In the genomic region with DNA sequence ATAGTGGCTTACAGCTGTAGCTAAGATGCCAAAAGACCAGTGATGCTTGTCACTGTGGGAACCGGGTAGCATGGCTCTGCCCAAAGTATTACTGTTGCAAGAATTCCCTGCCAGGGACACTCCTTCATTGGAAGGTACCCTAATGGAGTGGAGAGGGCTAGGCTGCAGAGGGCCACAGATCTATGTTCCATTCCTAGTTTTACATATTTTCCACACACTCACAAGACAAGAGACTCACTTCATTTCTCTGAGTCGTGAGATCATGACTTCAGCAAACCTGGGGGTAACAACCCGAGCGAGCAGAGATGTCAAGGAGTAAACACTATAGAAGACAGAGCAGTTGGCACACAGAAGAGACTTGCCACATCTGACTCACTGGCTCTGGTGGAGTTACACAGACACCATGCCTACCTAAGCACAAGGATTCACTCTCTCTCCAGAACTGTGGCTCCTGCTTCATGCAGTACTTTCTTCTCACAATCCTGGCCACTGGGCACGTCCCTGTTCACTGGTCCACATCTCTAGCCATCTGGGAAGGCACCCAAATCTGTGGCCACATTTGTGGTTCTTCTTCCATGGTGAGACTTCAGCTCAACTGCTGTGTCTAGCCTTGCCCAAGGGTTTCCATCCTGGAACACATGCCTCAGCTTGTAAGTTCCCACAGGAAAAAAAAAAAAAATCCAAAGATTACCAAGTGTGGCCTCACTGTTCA, we compare ENCODE assay signal across 13 mouse cellular contexts. TPM values are rescaled to one million over a fixed set of nuclear protein-coding genes. Genes with fewer than 3 reads are reported as not detected.
A peak's percentile ranks its signal among the peaks of the same experiment; 100 is the strongest.
DNase-seq lines count a peak whose midpoint lies in the region; ATAC-seq and TF ChIP-seq lines count a peak whose summit lies in the region.
"Had no signal": no experiment of that assay in that cellular context is flagged by ENCODE, and none has a peak within 500 bp of the region (broad histone marks: within the 10 kb centered on the region; RNA-seq: fewer than 3 reads in every experiment).

No protein-coding gene starts in this region.

- TF ChIP-seq CTCF in Patski (IDR thresholded peaks at IDR 0.05) = no peak
- no peak for TF ChIP-seq CTCF in olfactory bulb, adult 2 months (IDR thresholded peaks at IDR 0.05; ENCODE audit: insufficient read depth, low read depth, low read length)

- no peaks in the 10 kb centered on the region for H3K9me3 ChIP-seq in hindbrain, embryonic 14.5 days (ENCODE audit: control insufficient read depth, low read length)
- no peaks in the 10 kb centered on the region for H3K9me3 ChIP-seq in hindbrain, embryonic 16.5 days (ENCODE audit: control insufficient read depth, low read length)
- no peaks in the 10 kb centered on the region for H3K9me3 ChIP-seq in embryonic facial prominence, embryonic 14.5 days (ENCODE audit: control insufficient read depth, low read length)

- no peak for DNase-seq in hindbrain, embryonic 14.5 days (ENCODE audit: low spot score)
- DNase-seq in Patski (ENCODE audit: low read depth, low spot score) (peak; percentile 96), liver (no peak)
- no peak for DNase-seq in embryonic facial prominence, embryonic 14.5 days (ENCODE audit: low spot score)
- DNase-seq in left cerebral cortex, postnatal 4 days = no peak
- DNase-seq: adrenal gland, postnatal 14 days; heart, postnatal 14 days; lung, postnatal 14 days had no signal

- intact Hi-C loops in left cerebral cortex, postnatal 4 days (cut with DNase I) = no loop called here

- H3K4me3 ChIP-seq in hindbrain, embryonic 14.5 days (replicated peaks; ENCODE audit: low read length) = no peak overlapping the region
- no peak overlapping the region for H3K4me3 ChIP-seq in hindbrain, embryonic 16.5 days (ENCODE audit: low read length)
- H3K4me3 ChIP-seq in embryonic facial prominence, embryonic 14.5 days (ENCODE audit: low read depth, low read length) = no peak overlapping the region
- no peak overlapping the region for H3K4me3 ChIP-seq in olfactory bulb, adult 2 months (ENCODE audit: insufficient read depth, low read depth, low read length)

- CTCF ChIA-PET in Patski (lab: Charles Lee) = interaction anchor here (1.0 to 4.0 kb wide), 6 partner anchors 10 to 73 kb away, joined by 3 to 23 read pairs (median 5); no protein-coding TSS in a partner anchor

- H3K36me3 ChIP-seq in hindbrain, embryonic 14.5 days (replicated peaks; ENCODE audit: control insufficient read depth, insufficient read depth) = no peaks in the 10 kb centered on the region
- no peaks in the 10 kb centered on the region for H3K36me3 ChIP-seq in hindbrain, embryonic 16.5 days (ENCODE audit: control insufficient read depth, insufficient read depth, low read length)
- H3K36me3 ChIP-seq in embryonic facial prominence, embryonic 14.5 days (ENCODE audit: control insufficient read depth, insufficient read depth, low read length) = no peaks in the 10 kb centered on the region

- 91% methylated on average over 5 of the region's 5 CpGs for WGBS in hindbrain, embryonic 14.5 days
- 89% methylated on average over 5 of the region's 5 CpGs for WGBS in hindbrain, embryonic 16.5 days
- WGBS in embryonic facial prominence, embryonic 14.5 days = 81% methylated on average over 5 of the region's 5 CpGs
- 75% methylated on average over 5 of the region's 5 CpGs for WGBS in olfactory bulb, adult 2 months

- in situ Hi-C loops in Patski (cut with MboI; ENCODE audit: low pct_unique_long_range_greater_than_20kb) = loop anchor here (5.0 kb wide), 1 partner anchor 73 kb away; no protein-coding TSS in a partner anchor

- H3K4me2 ChIP-seq in hindbrain, embryonic 14.5 days (replicated peaks) = no peak overlapping the region
- no peak overlapping the region for H3K4me2 ChIP-seq in hindbrain, embryonic 16.5 days (ENCODE audit: low read length)
- H3K4me2 ChIP-seq in embryonic facial prominence, embryonic 14.5 days (ENCODE audit: low read depth, low read length) = no peak overlapping the region
- H3K4me2 ChIP-seq: midbrain, embryonic 11.5 days had no signal

- peaks cover 10% of the 10 kb centered on the region for H3K4me1 ChIP-seq in hindbrain, embryonic 14.5 days (replicated peaks; ENCODE audit: control insufficient read depth, insufficient read depth, low read length)
- H3K4me1 ChIP-seq in hindbrain, embryonic 16.5 days (ENCODE audit: control insufficient read depth, insufficient read depth, low read depth, low read length) = peaks cover 7% of the 10 kb centered on the region
- H3K4me1 ChIP-seq in embryonic facial prominence, embryonic 14.5 days (ENCODE audit: control insufficient read depth, insufficient read depth, low read length) = peaks cover 25% of the 10 kb centered on the region
- peaks cover 38% of the 10 kb centered on the region for H3K4me1 ChIP-seq in olfactory bulb, adult 2 months (ENCODE audit: control insufficient read depth, insufficient read depth, low read length)

- TF ChIP-seq POLR2A in olfactory bulb, adult 2 months (IDR thresholded peaks at IDR 0.05; ENCODE audit: insufficient read depth, low read depth, low read length) = no peak

- H3K27me3 ChIP-seq in hindbrain, embryonic 14.5 days (ENCODE audit: control insufficient read depth, insufficient read depth, low read length) = no peaks in the 10 kb centered on the region
- H3K27me3 ChIP-seq in hindbrain, embryonic 16.5 days (replicated peaks; ENCODE audit: control insufficient read depth, insufficient read depth, low read length) = no peaks in the 10 kb centered on the region
- no peaks in the 10 kb centered on the region for H3K27me3 ChIP-seq in Patski
- no peaks in the 10 kb centered on the region for H3K27me3 ChIP-seq in embryonic facial prominence, embryonic 14.5 days (replicated peaks; ENCODE audit: control insufficient read depth, insufficient read depth, low read length)

- H3K9ac ChIP-seq in hindbrain, embryonic 14.5 days = no peak overlapping the region
- H3K9ac ChIP-seq in hindbrain, embryonic 16.5 days (ENCODE audit: low read depth, low read length) = no peak overlapping the region
- H3K9ac ChIP-seq in embryonic facial prominence, embryonic 14.5 days (ENCODE audit: low read depth, low read length) = no peak overlapping the region
- H3K9ac ChIP-seq: liver, embryonic 14.5 days had no signal

- ATAC-seq in hindbrain, embryonic 14.5 days (ENCODE audit: low FRiP score) = no peak
- no peak for ATAC-seq in hindbrain, embryonic 16.5 days
- peak; percentile 77 for ATAC-seq in Patski
- no peak for ATAC-seq in embryonic facial prominence, embryonic 14.5 days (ENCODE audit: low read depth)

- 0 out of 2 replicates have a peak overlapping the region, but pooled peaks have one; percentile 46 for H3K27ac ChIP-seq in hindbrain, embryonic 14.5 days
- H3K27ac ChIP-seq in hindbrain, embryonic 16.5 days (ENCODE audit: low read depth, low read length) = no peak overlapping the region
- peak overlapping the region; percentile 41; the same call in 1 of the 2 replicates for H3K27ac ChIP-seq in embryonic facial prominence, embryonic 14.5 days (replicated peaks; ENCODE audit: low read depth, low read length)
- peak overlapping the region; percentile 74 for H3K27ac ChIP-seq in olfactory bulb, adult 2 months (ENCODE audit: insufficient read depth, low read depth, low read length)
- H3K27ac ChIP-seq: kidney, postnatal 0 days; liver, embryonic 14.5 days had no signal

- POLR2A ChIA-PET in Patski (lab: Charles Lee) = interaction anchor here (0.6 to 1.0 kb wide), 2 partner anchors 16 to 24 kb away, joined by 3 read pairs; no protein-coding TSS in a partner anchor

RNA-seq across cellular contexts. Expression of a gene that starts 31.9 kb away (rescaled TPM):
- polyA plus RNA-seq in hindbrain, embryonic 14.5 days (2014; fragmentation: Nextera tagmentation; extraction: Ambion mirVana) = 34.6 and 43.9 TPM in 2 replicates
- 30.7 and 37.6 TPM in 2 replicates for polyA plus RNA-seq in hindbrain, embryonic 16.5 days (2015; fragmentation: Nextera tagmentation; extraction: Ambion mirVana)
- polyA plus RNA-seq in Patski (2021) = 26.8 TPM
- 31.4 and 34.7 TPM in 2 replicates for polyA plus RNA-seq in embryonic facial prominence, embryonic 14.5 days (2014; fragmentation: Nextera tagmentation; extraction: Ambion mirVana)
- not detected in 2 replicates for polyA plus RNA-seq in olfactory bulb, adult 2 months (2012; ENCODE audit: insufficient read depth, insufficient read length, low replicate concordance, missing spikeins)
- 10 to 100 TPM; 19.1 to 20.7 TPM for total RNA-seq in left cerebral cortex, postnatal 4 days (2021)

Comparison
In these comparisons a context has a peak if more than half of its experiments do, and no peak if none do; other contexts are left out.
1. RNA of a gene that starts 31.9 kb away (polyA plus RNA-seq): 31.4 to 34.7 TPM in embryonic facial prominence, embryonic 14.5 days, 34.6 to 43.9 TPM in hindbrain, embryonic 14.5 days, 30.7 to 37.6 TPM in hindbrain, embryonic 16.5 days and 26.8 TPM in Patski (single experiment); not detected in olfactory bulb, adult 2 months; every median in the first group is over 10 times any median in the second.